8 mouse cellular contexts compared by ENCODE assay signal in genomic region chr4:144898036-144898649, GRCm38 (mm10). TPM values are rescaled to one million over a fixed set of nuclear protein-coding genes. Genes with fewer than 3 reads are reported as not detected.
DNase-seq lines count a peak whose midpoint lies in the region; ATAC-seq and TF ChIP-seq lines count a peak whose summit lies in the region.
"Had no signal": no experiment of that assay in that cellular context is flagged by ENCODE, and none has a peak within 500 bp of the region (broad histone marks: within the 10 kb centered on the region; RNA-seq: fewer than 3 reads in every experiment).

No protein-coding gene starts in this region.

- H3K27me3 ChIP-seq in MEL (ENCODE audit: control insufficient read depth in 1 of 2, insufficient read depth in 2 of 2, low read length in 2 of 2): no peaks in the 10 kb centered on the region
- H3K27me3 ChIP-seq in intestine, postnatal 0 days (replicated peaks; ENCODE audit: control insufficient read depth, insufficient read depth, low read length): no peaks in the 10 kb centered on the region

- no peak for TF ChIP-seq EP300 in MEL (IDR thresholded peaks at IDR 0.05; ENCODE audit: low read depth in 1 of 2, low read length in 2 of 2)

- no peaks in the 10 kb centered on the region for H3K79me2 ChIP-seq in MEL (ENCODE audit: control insufficient read depth, insufficient read depth, low read length, poor library complexity)

- H3K9me3 ChIP-seq in MEL (replicated peaks; ENCODE audit: insufficient read depth, low read length): no peaks in the 10 kb centered on the region
- no peaks in the 10 kb centered on the region for H3K9me3 ChIP-seq in intestine, postnatal 0 days (ENCODE audit: control insufficient read depth)

- H3K4me3 ChIP-seq in MEL (ENCODE audit: control insufficient read depth in 1 of 2, insufficient read depth in 1 of 2, low read depth in 2 of 2, low read length in 2 of 2): no peak overlapping the region
- no peak overlapping the region for H3K4me3 ChIP-seq in intestine, postnatal 0 days (ENCODE audit: low read depth, low read length)
- H3K4me3 ChIP-seq: myocyte had no signal

- no peak overlapping the region for H3K4me2 ChIP-seq in intestine, postnatal 0 days (replicated peaks; ENCODE audit: low read depth)

- ATAC-seq in intestine, postnatal 0 days: peak; percentile 43

- TF ChIP-seq RAD21 in MEL (IDR thresholded peaks at IDR 0.05; ENCODE audit: low read depth, low read length): no peak

- DNase-seq in MEL (ENCODE audit: low read depth, low spot score): no peak
- peak; percentile 21 for DNase-seq in embryo, embryonic 11 days
- peak; percentile 80 for DNase-seq in lung, postnatal 14 days
- no peak for DNase-seq in frontal cortex, postnatal 10 days (ENCODE audit: low spot score in 2 of 2)
- DNase-seq in thymus, postnatal 36 days: no peak
- no peak for DNase-seq in layer of hippocampus, postnatal 36 days

- no peak for TF ChIP-seq POLR2A in MEL (IDR thresholded peaks at IDR 0.05; ENCODE audit: control insufficient read depth in 1 of 2, insufficient read depth in 1 of 2, low read depth in 1 of 2, low read length in 2 of 2, poor library complexity in 1 of 2)

- no peak overlapping the region for H3K9ac ChIP-seq in MEL (ENCODE audit: control insufficient read depth, low read depth, low read length, poor library complexity, severe bottlenecking)
- H3K9ac ChIP-seq in intestine, postnatal 0 days (ENCODE audit: low read depth, low read length): no peak overlapping the region

- no peak for TF ChIP-seq CTCF in MEL (IDR thresholded peaks at IDR 0.05 in 2 of 3, conservative IDR thresholded peaks at IDR 0.05 in 1 of 3; ENCODE audit: control insufficient read depth in 1 of 3, insufficient read depth in 1 of 3, low read depth in 2 of 3, low read length in 3 of 3, poor library complexity in 1 of 3, severe bottlenecking in 1 of 3)
- no peak for TF ChIP-seq CTCF in intestine, postnatal 0 days (IDR thresholded peaks at IDR 0.05; ENCODE audit: low read depth)

- peaks cover 19 to 25% of the 10 kb centered on the region in 2 experiments for H3K4me1 ChIP-seq in MEL (ENCODE audit: control insufficient read depth in 1 of 2, insufficient read depth in 2 of 2, low read length in 2 of 2)
- peaks cover 22% of the 10 kb centered on the region for H3K4me1 ChIP-seq in intestine, postnatal 0 days (replicated peaks; ENCODE audit: control insufficient read depth, insufficient read depth, low read length)

- H3K36me3 ChIP-seq in MEL (ENCODE audit: control insufficient read depth in 1 of 2, insufficient read depth in 2 of 2, low read length in 2 of 2): peaks cover 0 to 19% of the 10 kb centered on the region in 2 experiments; a peak in 2 of 4 replicates
- H3K36me3 ChIP-seq in intestine, postnatal 0 days (ENCODE audit: control insufficient read depth, insufficient read depth): peaks cover 12% of the 10 kb centered on the region; the same call in 1 of the 2 replicates

- no peak overlapping the region for H3K27ac ChIP-seq in MEL (ENCODE audit: control insufficient read depth, low read depth, low read length)
- H3K27ac ChIP-seq in intestine, postnatal 0 days (ENCODE audit: low read depth, low read length): peak overlapping the region; percentile 89

- 23% methylated on average over 6 of the region's 6 CpGs for WGBS in intestine, postnatal 0 days

TF ChIP-seq in MEL, 35 proteins besides CTCF, POLR2A, EP300 and RAD21:
- peak; percentile 69; the same call in 1 of the 2 replicates for TF ChIP-seq RCOR1 (IDR thresholded peaks at IDR 0.05; ENCODE audit: low read depth, low read length)
- TF ChIP-seq CHD2 (IDR thresholded peaks at IDR 0.05; ENCODE audit: low read length): no peak

RNA-seq across cellular contexts. Expression of gene Dhrs3, which starts 5.5 kb away (rescaled TPM):
- 0.89 and 2.1 TPM in 2 replicates for total RNA-seq in MEL (2012; rRNA removed)
- polyA plus RNA-seq in MEL (2012; ENCODE audit: insufficient read depth in 1 of 2, insufficient read length in 2 of 2, low read depth in 1 of 2, low replicate concordance in 2 of 2, missing spikeins in 1 of 2): 1 to 10 TPM in 1 of 2 experiments, not detected in 1; 2.2 TPM
- polyA plus RNA-seq in intestine, postnatal 0 days (2015; fragmentation: Nextera tagmentation; extraction: Ambion mirVana): 93.0 and 100 TPM in 2 replicates
- 10 to 100 TPM; 27.6 to 31.0 TPM for total RNA-seq in layer of hippocampus, postnatal 36 days (2021)

Comparison
In these comparisons a context has a peak if more than half of its experiments do, and no peak if none do; other contexts are left out.
1. DNase-seq: peak in embryo, embryonic 11 days (single experiment) and lung, postnatal 14 days (single experiment); none in MEL (single experiment), frontal cortex, postnatal 10 days (0 of 2), thymus, postnatal 36 days (0 of 2) and layer of hippocampus, postnatal 36 days (0 of 2).